Mouse (Mus musculus) T-cell, adult 66 days (primary cell): ENCODE results near the gene Tpra1. TPM values are rescaled to one million over a fixed set of nuclear protein-coding genes. Genes with fewer than 3 reads are reported as not detected.

Experiments
- total RNA-seq, 2 experiments: library from RNA; stranded (reverse); gene quantifications; 3 replicates in 1 of 2; 4 replicates in 1 of 2; pipeline ENCODE4 v1.2.4; 2023

The Tpra1 gene
- 100 to 1,000 TPM in 1 of 2 experiments, 10 to 100 TPM in 1; 87.5 to 112 TPM for total RNA-seq

GRCm38 (mm10) chr6:88901947-88902820 is at the start of gene Tpra1:
Tpra1 (plus strand) TSS chr6:88902251.

GRCm38 (mm10) chr6:88874868-88875508 is 27.1 kb upstream of the Tpra1 start, which contains the start of gene Podxl2:
Podxl2 (minus strand) TSS chr6:88875044.

GRCm38 (mm10) chr6:88898534-88899048 is 3.5 kb upstream of the Tpra1 start, which contains the start of gene Mcm2:
Mcm2 (minus strand) TSS chr6:88898780.

Other genes with a start within 250 kb of the Tpra1 start
- 1 to 10 TPM in 1 of 2 experiments, under 1 TPM in 1; 0.65 to 1.5 TPM for gene Mgll, start 177.8 kb upstream of the Tpra1 start, total RNA-seq
- 10 to 100 TPM; 44.5 to 48.1 TPM for gene Abtb1, start 60.3 kb upstream of the Tpra1 start, total RNA-seq
- gene Podxl2, start 27.2 kb upstream of the Tpra1 start, total RNA-seq: not detected
- gene Mcm2, start 3.5 kb upstream of the Tpra1 start, total RNA-seq: 10 to 100 TPM; 56.1 to 62.8 TPM